Mouse (Mus musculus) layer of hippocampus, adult 9-11 months (tissue): ENCODE data around the gene Ghdc.

Experiments used
- DNase-seq: peaks from one replicate; pipeline ENCODE4 v3.0.0; 2022

The Ghdc gene

GRCm38 (mm10) chr11:100770646-100771408 lies at the start of gene Ghdc:
Ghdc (minus strand) TSS chr11:100770957.
- peak; percentile 73 for DNase-seq

DNA sequence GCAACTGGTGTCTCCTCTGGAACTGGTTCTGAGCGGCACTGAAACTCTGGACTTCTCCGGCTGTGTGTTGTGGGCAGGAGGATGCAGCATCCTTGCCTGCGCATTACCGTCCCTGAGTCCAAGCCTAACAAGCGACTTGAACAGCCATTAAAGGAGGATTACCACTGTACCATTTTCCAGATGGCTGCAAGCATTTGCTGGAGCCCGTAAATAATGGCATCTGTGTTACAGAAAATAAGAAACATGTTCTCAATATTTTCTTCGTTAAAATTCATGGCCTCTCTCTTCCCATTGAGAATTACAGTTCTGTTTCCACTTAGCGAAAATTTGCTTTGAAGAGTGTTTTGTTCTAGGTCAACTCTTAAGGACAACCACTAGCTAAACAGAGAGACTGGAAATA lies 49.3 kb upstream of the Ghdc start:
- no peak for DNase-seq

DNA sequence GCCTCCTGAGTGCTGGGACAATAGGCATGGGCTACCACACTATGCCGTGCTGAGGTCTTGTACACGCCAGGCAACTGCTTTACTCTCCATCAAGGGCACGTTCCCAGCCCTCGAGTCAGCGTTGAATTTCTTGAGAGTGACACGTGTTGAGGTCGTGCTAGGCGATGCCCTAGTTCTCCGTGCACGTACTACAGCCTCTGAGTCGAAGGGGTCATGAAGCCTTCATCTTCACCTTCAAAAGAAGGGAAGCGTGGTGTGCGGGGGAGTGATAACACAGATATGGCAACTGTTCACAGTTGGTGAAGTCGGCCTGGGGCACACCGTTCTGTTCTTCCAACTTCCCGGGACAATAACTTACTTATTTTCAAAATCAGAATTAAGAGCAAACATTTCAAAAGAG lies 48.9 kb upstream of the Ghdc start:
- no peak for DNase-seq

GRCm38 (mm10) chr11:100819048-100819447 lies 48.3 kb upstream of the Ghdc start:
- DNase-seq = no peak

DNA sequence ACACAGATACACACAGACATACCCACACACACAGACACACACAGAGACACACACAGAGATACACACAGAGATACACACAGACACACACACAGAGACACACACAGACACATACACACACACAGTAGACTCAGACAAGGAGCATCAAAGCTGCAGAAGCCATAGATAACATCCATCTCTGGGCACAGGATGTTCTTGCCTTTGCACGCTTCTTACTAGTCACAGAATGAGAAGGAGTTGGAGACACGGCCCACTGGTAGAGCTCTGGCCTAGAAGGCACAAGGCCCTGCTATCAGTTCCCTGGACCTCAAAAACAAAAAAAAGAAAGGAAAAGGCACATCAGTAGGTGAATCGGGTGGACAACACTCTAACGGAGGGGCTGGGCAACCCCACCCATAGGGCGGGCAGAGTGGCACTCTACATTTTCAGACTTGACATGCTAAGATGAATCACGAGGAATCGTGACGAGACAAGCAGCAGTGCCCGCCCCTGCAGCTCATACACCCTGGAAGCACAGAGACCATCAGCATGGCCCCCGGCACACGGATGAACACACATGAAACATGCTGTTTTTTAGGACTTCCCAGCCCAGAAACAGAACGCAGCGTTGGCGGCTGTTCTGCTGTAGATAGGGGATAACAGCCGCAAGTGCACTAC lies 47.7 kb upstream of the Ghdc start:
- no peak for DNase-seq

DNA sequence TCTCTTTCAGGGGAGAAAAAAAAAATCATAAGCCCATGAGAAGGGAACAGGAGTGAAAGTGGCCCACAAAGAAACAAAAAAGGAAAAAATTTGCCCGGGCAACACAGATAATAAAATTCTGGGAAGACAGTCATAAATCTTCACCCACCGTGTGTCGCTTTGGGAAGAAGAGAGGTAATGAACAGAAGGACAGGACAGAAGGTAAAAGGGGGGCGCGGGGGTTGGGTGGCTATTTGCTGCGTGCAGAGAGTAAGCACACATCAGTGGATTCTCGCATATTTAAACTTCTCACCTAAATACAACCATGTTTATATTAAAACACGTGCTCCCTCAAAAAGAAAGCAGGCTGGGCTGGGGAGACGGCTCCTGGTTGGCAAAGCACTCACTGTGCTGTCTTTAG lies 46.6 kb upstream of the Ghdc start:
- DNase-seq = no peak

- DNase-seq = no peak
Measured at GRCm38 (mm10) chr11:100816801-100817200, 46.0 kb upstream of the Ghdc start.

GRCm38 (mm10) chr11:100816342-100816741 lies 45.6 kb upstream of the Ghdc start:
- no peak for DNase-seq

DNA sequence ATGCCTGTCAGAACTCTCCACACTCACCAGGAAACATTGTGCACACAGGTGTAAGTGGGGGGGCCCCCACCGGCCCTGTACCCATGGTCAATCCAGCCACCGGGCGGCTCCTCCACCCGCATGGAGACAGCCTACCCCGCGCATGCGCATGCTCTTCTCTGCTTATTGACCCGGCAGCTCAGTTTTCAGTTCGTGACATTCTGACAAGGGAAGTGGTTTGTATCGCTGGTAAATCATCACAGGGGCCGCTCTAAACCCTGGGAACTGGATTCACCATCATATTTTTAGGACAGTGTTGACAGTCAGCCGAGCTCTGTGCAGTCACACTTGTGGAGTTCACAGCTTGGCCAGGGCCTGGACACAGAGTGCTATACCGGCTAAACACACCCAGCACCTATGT lies 43.7 kb upstream of the Ghdc start:
- DNase-seq = peak; percentile 16

DNA sequence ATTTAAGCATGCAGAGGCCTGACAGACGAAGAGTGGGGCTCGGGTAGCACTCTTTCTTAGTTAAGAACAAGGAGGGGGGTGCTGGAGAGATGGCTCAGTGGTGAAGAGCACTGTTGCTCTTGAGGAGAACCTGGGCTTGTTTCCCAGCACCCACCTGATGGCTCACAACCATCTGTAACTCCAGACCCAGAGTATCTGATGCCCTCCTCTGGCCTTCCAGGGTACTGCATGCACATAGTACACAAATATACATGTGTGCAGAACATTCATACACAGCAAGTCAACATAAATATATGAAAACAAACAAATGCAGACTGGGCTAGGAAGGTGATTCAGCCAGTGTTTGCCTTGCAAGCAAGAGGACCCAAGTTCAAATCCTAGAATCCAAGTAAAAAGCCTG lies 40.4 kb upstream of the Ghdc start:
- no peak for DNase-seq

DNA sequence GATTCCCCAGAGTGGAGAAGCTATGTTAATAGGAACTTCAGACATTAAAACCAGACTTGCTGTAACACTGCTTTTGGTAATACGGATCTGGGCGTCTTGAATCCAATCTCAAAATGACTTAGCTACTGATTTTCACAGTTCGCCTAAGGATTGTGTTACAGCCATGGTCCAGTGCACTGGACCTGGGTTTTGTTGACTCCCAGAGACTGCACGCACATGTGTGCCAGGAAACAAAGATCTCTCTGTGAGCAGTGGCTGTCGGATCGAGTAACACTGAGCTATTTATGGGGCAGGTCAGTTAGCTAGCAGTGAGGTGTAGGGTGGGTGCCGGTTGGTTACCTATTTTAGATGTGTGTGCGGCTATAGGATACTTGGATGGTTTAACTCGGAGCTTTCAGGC lies 39.8 kb upstream of the Ghdc start:
- no peak for DNase-seq

DNA sequence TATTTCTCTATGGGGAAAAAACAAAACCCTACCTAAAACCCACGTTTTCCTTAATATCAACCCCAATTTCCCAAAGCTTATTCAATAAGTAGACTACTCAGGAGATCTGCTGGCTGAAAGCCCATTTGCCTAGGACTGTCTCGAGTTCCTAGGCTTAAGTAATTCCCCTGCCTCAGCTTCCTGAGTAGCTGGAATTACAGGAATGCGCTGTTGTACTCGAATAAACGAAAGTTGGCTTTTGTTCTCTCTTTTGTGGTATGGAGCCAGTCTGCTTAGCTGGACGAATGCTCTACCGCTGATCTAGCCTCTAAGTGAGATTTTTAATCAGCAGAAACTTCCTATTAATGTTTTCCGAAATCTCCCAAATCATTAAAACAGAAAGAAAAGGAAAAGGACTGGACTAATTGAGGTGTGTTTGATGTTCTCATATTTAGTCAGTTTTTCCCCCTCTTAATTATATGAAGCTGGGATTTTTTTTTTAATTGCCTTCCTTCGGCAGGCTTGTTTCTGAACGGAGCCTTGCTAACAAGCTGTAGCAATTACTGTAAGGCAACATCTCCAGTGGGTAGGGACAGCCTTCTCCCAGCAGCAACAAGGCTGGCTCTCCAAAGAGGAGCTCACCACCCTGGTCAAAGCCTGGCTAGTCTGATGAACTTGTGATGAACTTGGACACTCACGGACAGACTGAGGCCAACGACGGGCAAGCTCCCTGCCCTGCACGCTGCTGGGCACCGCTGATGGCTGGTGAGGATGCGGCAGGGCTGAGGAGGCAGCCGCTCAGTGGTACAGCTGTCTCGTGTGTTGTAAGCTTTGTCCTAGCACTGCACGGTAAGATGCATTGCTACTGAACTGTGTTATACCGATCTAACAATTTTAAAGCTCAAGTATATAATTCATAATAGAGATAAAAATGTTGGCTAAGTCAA lies 35.9 kb upstream of the Ghdc start:
- no peak for DNase-seq

DNA sequence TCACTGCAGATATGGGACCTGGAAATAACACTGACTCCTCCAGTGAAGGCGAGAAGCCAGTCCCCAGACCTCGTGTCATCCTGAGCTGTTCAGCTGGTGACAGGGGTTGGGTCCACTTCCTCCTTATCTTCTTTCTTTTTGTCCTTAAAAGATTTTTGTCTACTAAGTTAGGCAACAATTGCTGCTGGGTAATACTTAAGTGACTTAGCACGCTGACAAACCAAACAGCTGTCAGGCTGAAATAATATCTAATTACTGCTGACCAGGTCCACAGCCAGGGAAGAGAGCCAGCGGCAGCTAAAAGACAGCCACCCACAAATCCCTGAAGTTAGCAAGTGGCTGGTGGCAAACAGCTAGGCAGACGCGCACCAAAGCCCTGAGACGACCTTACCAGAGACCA lies 34.8 kb upstream of the Ghdc start:
- no peak for DNase-seq

- no peak for DNase-seq
Measured at GRCm38 (mm10) chr11:100804409-100804808, 33.7 kb upstream of the Ghdc start.

- no peak for DNase-seq
Measured at GRCm38 (mm10) chr11:100799426-100799825, 28.7 kb upstream of the Ghdc start.

GRCm38 (mm10) chr11:100796585-100796984 lies 25.8 kb upstream of the Ghdc start:
- no peak for DNase-seq

DNA sequence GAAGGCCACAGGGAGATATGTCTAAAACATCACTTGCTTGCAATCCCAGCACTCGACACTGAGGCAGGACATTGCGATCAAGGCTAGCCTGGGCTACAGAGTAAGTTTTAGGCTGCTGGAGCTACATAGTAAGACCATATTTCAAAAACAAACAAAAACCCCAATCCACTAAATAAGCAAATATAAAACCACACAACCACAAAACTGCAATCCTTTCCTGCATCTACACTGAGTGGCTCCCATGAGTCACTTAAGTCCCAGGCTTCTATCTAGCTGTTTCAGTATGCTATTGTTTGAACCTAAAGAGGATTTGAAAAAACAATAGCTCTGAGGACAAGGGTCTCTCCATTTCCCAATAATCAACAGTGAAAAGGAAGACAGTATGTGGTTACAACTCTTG lies 24.6 kb upstream of the Ghdc start:
- DNase-seq = no peak

- no peak for DNase-seq
Measured at GRCm38 (mm10) chr11:100791457-100792049, 20.8 kb upstream of the Ghdc start.

DNA sequence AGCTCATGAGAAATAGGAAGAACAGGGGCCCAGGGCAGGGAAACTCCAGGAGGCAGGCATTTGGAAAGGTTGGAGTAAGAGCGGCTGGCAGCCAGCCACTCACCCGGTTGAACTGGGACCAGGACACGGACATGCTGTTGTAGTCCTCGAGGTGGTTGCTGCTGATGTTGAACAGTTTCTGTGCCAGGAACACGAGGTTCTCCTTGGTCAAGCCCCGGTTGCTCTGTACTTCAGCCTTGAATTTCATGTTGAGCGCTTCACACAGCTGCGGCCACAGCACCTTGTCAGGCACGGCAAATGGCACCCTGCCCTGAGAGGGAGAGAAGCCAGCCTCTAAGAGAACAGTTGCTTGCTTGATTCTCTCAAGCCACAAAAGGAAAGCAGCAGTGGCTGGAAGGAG lies 19.9 kb upstream of the Ghdc start:
- peak; percentile 22 for DNase-seq

- DNase-seq = no peak
Measured at GRCm38 (mm10) chr11:100789702-100790101, 18.9 kb upstream of the Ghdc start.

DNA sequence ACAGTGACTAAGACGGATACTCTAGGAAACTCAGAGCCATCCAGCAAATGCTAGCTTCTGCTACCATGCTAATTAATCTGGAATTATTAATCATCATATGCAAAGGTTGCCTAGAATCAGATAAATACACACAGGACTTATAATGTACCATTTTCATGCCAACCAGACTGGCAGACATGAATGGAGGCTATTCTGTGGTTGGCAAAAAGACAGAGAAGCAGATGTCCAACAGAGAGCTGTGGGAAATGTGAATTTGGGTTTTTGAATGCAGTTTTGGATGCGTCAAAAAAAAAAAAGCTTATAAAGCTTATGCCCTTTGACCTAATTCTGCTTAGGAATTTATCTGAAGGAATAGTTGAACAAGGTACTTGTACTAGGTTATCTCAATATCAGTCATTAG lies 15.0 kb upstream of the Ghdc start:
- no peak for DNase-seq

DNA sequence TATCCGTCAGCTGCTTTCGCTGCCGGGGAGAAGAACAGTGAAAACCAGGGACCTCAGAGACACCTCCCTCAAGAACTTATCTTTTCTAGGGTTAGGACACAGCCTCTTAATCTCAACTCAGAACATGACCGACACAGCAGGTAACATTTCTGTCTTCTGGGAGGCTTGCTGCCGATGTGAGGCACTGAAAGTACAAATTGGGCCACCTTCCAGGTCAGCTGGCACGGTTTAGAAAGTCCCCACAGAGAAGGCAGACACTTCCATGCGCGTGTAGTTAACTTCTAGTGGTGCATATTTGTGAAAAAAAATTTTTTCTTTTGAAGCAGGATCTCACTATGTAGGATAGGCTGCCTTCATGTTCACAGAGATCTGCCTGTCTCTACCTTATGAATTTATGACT lies 13.5 kb upstream of the Ghdc start:
- no peak for DNase-seq

DNA sequence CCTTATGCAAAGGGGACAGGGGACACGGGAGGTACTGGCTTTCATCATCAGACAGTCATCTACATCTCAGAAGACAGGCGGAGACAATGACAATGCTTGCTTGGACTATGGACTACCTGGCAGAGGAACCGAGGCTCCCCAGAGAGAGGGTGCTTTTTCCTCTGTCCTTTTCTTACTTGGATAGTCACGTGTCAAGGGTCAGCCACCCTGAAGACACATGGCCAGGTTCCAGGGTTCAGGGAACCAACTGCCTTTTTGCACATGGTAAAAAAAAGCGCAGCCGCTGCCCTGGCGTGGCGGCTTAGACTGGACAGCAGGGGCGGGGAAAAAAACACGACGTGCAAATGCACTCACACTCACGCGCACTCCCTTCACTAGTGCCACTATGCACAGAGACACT lies 11.8 kb upstream of the Ghdc start:
- DNase-seq = no peak
